Mouse (Mus musculus): ENCODE data around the gene Olfr818.
"Not testable (repeated sequence)": the region's sequence is repeated elsewhere in the genome, so short reads cannot be mapped to it uniquely, and the experiment has no call there.

Gene Olfr818

GRCm38 (mm10) chr10:129949000-129949399 is at the start of gene Olfr818:
Gene Olfr818 (minus strand): TSS chr10:129949100.
- DNase-seq (ENCODE audit: low spot score), result no peak

GRCm38 (mm10) chr10:129984962-129985361 is 36.1 kb upstream of the Olfr818 start, which contains the start of gene Gm10310:
Gene Gm10310 (minus strand): TSS chr10:129985062.
- not testable (repeated sequence) for DNase-seq (ENCODE audit: low spot score)

- DNase-seq (ENCODE audit: low spot score), result not testable (repeated sequence)
These were observed 33.0 kb upstream of the Olfr818 start for GRCm38 (mm10) chr10:129981867-129982266.

DNA sequence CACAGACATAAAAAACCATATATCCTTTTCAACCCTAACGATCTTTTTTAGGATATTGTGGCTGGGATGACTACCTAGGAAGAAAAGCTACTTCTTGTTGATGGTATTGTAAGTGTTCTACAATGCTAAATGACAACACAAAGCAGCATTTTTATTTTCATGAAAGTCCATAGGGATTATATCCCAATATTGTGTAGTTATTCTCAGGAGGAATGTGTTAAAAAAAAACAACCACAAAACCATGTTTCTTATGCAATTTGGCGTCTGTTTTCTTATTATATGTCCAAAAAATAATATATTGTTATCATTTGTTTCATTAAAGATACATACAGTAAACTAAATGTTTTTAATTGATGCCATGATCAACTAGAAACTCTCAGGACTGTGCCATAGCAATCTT is 27.1 kb upstream of the Olfr818 start, which contains the start of gene Olfr247:
Olfr247 (minus strand) TSS at position 101 of the 400 bp plus-strand sequence.
- not testable (repeated sequence) for DNase-seq (ENCODE audit: low spot score)

DNA sequence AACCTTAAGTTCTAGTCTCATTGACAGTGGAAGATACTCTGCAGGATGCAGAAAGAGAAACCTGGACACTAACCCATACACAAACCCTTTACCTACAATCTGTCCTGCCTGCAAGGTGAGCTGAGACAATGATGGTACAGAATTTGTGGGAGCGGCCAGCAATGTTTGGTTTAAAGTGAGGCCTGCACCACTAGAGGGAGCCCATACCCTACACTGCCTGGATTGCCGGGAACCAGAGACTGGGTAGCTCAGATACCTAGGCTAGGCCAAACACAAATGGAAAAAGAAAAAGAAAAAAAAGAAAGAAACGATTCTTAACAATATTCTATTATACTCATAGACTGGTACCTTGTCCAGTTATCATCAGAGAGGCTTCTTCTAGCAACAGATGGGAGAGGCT is 24.1 kb upstream of the Olfr818 start:
- DNase-seq (ENCODE audit: low spot score), result not testable (repeated sequence)

- DNase-seq (ENCODE audit: low spot score), result not testable (repeated sequence)
These were observed 18.3 kb upstream of the Olfr818 start, which contains the start of gene Olfr819 for GRCm38 (mm10) chr10:129967166-129967565. Gene Olfr819 (minus strand): TSS chr10:129967266.

DNA sequence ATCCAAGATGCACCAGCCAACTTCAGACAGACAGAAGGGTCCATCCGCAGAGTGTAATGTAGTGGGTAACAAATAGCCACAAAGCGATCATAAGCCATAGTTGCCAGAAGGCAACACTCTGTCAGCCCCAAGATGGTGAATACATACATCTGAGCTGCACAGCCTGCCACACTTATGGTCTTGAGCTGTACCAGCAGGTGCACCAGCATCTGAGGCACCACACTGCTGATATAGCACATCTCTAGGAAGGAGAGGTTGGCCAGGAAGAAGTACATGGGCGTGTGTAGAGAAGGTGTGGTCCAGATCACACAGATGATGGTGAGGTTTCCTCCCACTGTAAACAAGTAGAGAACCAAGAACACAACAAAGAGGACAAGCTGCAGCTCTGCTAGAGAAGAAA is 17.3 kb upstream of the Olfr818 start:
- DNase-seq (ENCODE audit: low spot score), result not testable (repeated sequence)

GRCm38 (mm10) chr10:129915497-129915896 is 33.4 kb downstream of the Olfr818 start, which contains the start of gene Olfr816:
Gene Olfr816 (minus strand): TSS chr10:129915597.
- DNase-seq (ENCODE audit: low spot score), result no peak

DNA sequence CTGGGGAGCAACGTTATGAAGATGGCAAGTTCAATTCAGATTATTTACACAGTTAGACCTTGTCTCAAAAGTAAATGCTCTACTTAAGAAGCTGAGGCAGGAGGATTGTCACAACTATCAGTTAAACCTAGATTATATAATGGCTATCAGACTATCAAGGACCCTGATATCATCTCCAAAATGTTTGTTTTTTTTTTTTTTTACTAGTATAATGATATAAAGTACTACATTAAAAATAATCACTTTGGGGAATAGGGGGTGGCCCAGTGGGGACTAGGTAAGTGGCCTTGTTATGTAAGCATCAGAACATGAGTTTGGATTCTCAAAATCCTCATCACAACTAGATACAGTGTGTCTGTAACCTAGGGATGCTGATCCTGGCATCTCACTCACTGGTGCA is 43.1 kb downstream of the Olfr818 start, which contains the start of gene Olfr815:
Olfr815 (minus strand) TSS at position 101 of the 400 bp plus-strand sequence.
- DNase-seq (ENCODE audit: low spot score), result not testable (repeated sequence)
